Mouse (Mus musculus) midbrain, embryonic 15.5 days (tissue): ENCODE measurements at regions not wholly inside any gene's neighbourhood (a gene's known extent, or its start where the extent isn't known, plus 50 kb on each side); places are given as distances from the start of the nearest gene placed in this dataset.

Experiments
- ATAC-seq: fragments of 200-750 bp; cut with Nextera tagmentation; replicated peaks from 2 replicates; pipeline ENCODE4 v1.8.0; 2017; ENCODE audit warnings: moderate TSS enrichment
- H3K27ac ChIP-seq: fragments of 300-500 bp; sonication (generic); 2 replicates; pipeline ENCODE4 v1.5.1; 2015; ENCODE audit warnings: mild to moderate bottlenecking, inconsistent platforms
- H3K27me3 ChIP-seq: fragments of 300-500 bp; sonication (generic); replicated peaks from 2 replicates; pipeline ENCODE4 v1.6.1; 2015; ENCODE audit warnings: inconsistent platforms
- H3K36me3 ChIP-seq: fragments of 300-500 bp; sonication (generic); replicated peaks from 2 replicates; pipeline ENCODE4 v1.6.1; 2015; ENCODE audit warnings: inconsistent platforms
- H3K4me1 ChIP-seq: fragments of 300-500 bp; sonication (generic); 2 replicates; pipeline ENCODE4 v1.6.1; 2015; ENCODE audit warnings: inconsistent platforms
- H3K4me2 ChIP-seq: fragments of 300-500 bp; sonication (generic); 2 replicates; pipeline ENCODE4 v1.6.1; 2015; ENCODE audit warnings: inconsistent platforms, mild to moderate bottlenecking, moderate library complexity
- H3K4me3 ChIP-seq: fragments of 300-500 bp; sonication (generic); 2 replicates; pipeline ENCODE4 v1.5.1; 2015; ENCODE audit warnings: mild to moderate bottlenecking, inconsistent platforms
- H3K9ac ChIP-seq: fragments of 300-500 bp; sonication (generic); 2 replicates; pipeline ENCODE4 v1.6.1; 2015; ENCODE audit warnings: mild to moderate bottlenecking, inconsistent platforms
- H3K9me3 ChIP-seq: fragments of 300-500 bp; sonication (generic); 2 replicates; pipeline ENCODE4 v1.6.1; 2016; ENCODE audit warnings: inconsistent platforms
- WGBS: fragments of 180-500 bp; shearing (Covaris S2); methylation state at CpG from one replicate; pipeline ENCODE4 v1.1.7; 2015; ENCODE audit warnings: mixed read lengths; 5-methylcytosine and 5-hydroxymethylcytosine counted together

DNA sequence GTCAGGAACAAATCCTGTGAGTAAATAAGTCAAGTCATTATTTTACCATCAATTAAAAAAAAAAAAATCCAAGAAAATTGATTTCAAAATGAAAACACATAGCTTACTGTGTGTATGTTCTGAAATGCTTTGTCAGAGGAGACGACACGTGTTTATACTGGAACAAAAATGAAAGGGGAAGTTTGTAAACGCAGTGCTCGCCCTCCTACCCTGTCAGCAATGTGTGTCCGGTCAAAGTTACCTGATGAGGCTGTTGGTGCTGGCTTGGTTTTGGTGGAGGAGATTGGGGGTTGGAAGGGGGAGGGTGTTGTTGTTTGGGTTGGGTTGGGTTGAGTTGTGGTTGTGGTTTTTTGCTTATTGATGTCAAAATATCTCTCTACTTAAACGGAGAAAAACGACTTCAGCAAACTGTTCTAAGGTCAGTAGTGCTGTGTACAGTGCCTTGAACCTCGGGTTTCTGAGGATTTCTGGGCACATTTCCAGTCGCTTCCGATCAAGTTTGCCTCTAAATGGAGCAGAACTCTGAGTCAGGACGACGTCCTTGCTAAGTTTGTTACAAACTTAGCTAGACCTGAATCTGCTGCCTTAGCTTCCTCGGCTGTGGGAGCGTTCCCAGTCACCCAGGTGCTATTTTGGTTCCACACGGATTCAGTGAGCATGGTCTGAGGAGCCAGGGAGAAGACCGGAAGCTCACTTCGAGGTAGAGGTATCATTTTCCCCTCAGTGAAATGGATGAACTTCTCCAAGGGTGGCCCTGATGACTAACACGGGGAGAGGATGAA is 111.6 kb upstream of the Frmd6 start:
- H3K36me3 ChIP-seq, result no peaks in the 10 kb centered on the region
- H3K27me3 ChIP-seq, result no peaks in the 10 kb centered on the region
- WGBS, result 69% methylated on average over 18 of the region's 18 CpGs
- ATAC-seq, result no peak
- no peak overlapping the region for H3K4me2 ChIP-seq
- no peak overlapping the region for H3K27ac ChIP-seq
- H3K9ac ChIP-seq, result no peak overlapping the region
- H3K4me3 ChIP-seq, result no peak overlapping the region
- no peaks in the 10 kb centered on the region for H3K9me3 ChIP-seq
- H3K4me1 ChIP-seq, result peaks cover 3% of the 10 kb centered on the region; the same call in 1 of the 2 replicates

- no peak overlapping the region for H3K9ac ChIP-seq
- no peak for ATAC-seq
- H3K27me3 ChIP-seq, result no peaks in the 10 kb centered on the region
- H3K9me3 ChIP-seq, result no peaks in the 10 kb centered on the region
- 32% methylated on average over 11 of the region's 11 CpGs for whole genome bisulfite sequencing
- H3K27ac ChIP-seq, result no peak overlapping the region
- peaks cover 5% of the 10 kb centered on the region for H3K4me1 ChIP-seq
- no peak overlapping the region for H3K4me3 ChIP-seq
- H3K36me3 ChIP-seq, result no peaks in the 10 kb centered on the region
- H3K4me2 ChIP-seq, result no peak overlapping the region
Observed at GRCm38 (mm10) chr12:70714281-70714679, 111.0 kb upstream of the Frmd6 start.

- H3K9ac ChIP-seq, result no peak overlapping the region
- 96% methylated on average over 2 of the region's 2 CpGs for WGBS
- no peak overlapping the region for H3K4me3 ChIP-seq
- no peak for ATAC-seq
- H3K4me2 ChIP-seq, result no peak overlapping the region
- no peaks in the 10 kb centered on the region for H3K36me3 ChIP-seq
- peaks cover 9% of the 10 kb centered on the region for H3K4me1 ChIP-seq
- H3K27ac ChIP-seq, result no peak overlapping the region
- H3K9me3 ChIP-seq, result no peaks in the 10 kb centered on the region
- H3K27me3 ChIP-seq, result no peaks in the 10 kb centered on the region
Observed at GRCm38 (mm10) chr12:70715836-70716235, 109.5 kb upstream of the Frmd6 start.

DNA sequence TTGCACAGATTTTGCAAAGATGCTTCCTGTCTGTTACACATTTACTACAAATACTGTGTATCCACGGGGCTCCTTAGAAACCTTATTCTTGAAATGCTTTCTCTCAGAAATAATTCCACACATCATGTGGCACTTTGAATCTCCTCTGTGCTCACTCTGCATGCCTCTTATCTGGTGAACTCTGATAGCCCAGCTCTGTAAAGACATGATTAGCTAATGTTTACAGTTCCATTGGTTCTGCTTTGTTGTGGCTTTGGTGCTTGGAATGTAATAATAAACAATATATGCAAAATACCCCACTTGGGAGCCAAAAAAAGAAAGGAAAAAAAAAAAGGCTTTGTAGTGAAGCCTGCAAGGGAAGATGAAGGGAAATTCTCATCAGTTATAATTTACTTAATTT is 106.7 kb upstream of the Frmd6 start:
- Histone ChIP-seq H3K27me3 (no peaks in the 10 kb centered on the region), H3K4me3 (no peak overlapping the region), H3K9ac (no peak overlapping the region), H3K27ac (no peak overlapping the region), H3K4me2 (no peak overlapping the region), H3K9me3 (no peaks in the 10 kb centered on the region), H3K36me3 (no peaks in the 10 kb centered on the region), H3K4me1 (peaks cover 9% of the 10 kb centered on the region)
- WGBS, result 64% methylated on average over 1 of the region's 1 CpGs
- no peak for ATAC-seq

GRCm38 (mm10) chr12:70719255-70719654 is 106.1 kb upstream of the Frmd6 start:
- no peak overlapping the region for H3K4me3 ChIP-seq
- no peak overlapping the region for H3K4me2 ChIP-seq
- H3K4me1 ChIP-seq, result peaks cover 9% of the 10 kb centered on the region
- no peak for ATAC-seq
- no peaks in the 10 kb centered on the region for H3K27me3 ChIP-seq
- H3K27ac ChIP-seq, result no peak overlapping the region
- no peak overlapping the region for H3K9ac ChIP-seq
- no peaks in the 10 kb centered on the region for H3K9me3 ChIP-seq
- H3K36me3 ChIP-seq, result no peaks in the 10 kb centered on the region
- 81% methylated on average over 4 of the region's 4 CpGs for whole genome bisulfite sequencing

DNA sequence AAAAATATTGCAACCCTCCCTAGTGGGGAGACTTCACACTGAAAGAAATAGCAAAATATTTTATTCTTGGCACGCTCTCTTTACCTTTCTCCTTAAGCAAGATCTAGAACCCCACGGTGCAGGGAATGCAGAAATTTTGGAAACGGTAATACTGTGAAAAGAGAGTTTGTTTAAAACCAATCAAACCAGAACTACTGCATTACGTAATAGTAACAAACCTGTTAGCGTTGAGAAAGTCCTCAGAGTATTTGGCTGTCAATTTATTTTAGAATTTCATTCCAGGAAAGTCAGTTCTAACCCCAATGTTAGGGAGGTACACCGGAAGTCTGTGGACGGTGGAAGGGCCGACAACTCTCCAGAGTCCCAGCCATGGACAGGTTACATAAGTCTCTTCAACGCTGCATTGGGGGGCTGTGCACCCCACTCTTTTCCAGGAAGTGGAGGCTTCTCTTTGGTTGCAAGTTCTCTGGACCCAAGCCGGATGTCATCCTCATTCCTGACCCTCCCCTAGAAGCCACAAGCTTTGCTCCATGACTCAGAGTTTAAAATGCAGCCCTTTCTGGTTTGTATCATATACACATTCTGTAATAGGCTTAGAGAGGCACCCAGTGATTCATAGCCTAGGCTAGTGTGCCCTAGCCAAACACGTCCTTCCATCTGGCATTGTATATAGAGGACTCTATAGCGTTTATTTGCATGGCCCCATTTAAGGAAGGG is 105.0 kb upstream of the Frmd6 start:
- 89% methylated on average over 12 of the region's 12 CpGs for whole genome bisulfite sequencing
- H3K27ac ChIP-seq, result no peak overlapping the region
- no peak overlapping the region for H3K4me2 ChIP-seq
- H3K36me3 ChIP-seq, result no peaks in the 10 kb centered on the region
- peaks cover 9% of the 10 kb centered on the region for H3K4me1 ChIP-seq
- no peak overlapping the region for H3K9ac ChIP-seq
- H3K27me3 ChIP-seq, result no peaks in the 10 kb centered on the region
- no peak overlapping the region for H3K4me3 ChIP-seq
- no peaks in the 10 kb centered on the region for H3K9me3 ChIP-seq
- no peak for ATAC-seq

- no peak for ATAC-seq
- H3K4me3 ChIP-seq, result no peak overlapping the region
- 86% methylated on average over 1 of the region's 1 CpGs for WGBS
- no peak overlapping the region for H3K4me2 ChIP-seq
- no peaks in the 10 kb centered on the region for H3K9me3 ChIP-seq
- H3K36me3 ChIP-seq, result no peaks in the 10 kb centered on the region
- no peak overlapping the region for H3K9ac ChIP-seq
- H3K4me1 ChIP-seq, result no peaks in the 10 kb centered on the region
- no peak overlapping the region for H3K27ac ChIP-seq
- no peaks in the 10 kb centered on the region for H3K27me3 ChIP-seq
Observed at GRCm38 (mm10) chr12:70725326-70725725, 100.0 kb upstream of the Frmd6 start.

DNA sequence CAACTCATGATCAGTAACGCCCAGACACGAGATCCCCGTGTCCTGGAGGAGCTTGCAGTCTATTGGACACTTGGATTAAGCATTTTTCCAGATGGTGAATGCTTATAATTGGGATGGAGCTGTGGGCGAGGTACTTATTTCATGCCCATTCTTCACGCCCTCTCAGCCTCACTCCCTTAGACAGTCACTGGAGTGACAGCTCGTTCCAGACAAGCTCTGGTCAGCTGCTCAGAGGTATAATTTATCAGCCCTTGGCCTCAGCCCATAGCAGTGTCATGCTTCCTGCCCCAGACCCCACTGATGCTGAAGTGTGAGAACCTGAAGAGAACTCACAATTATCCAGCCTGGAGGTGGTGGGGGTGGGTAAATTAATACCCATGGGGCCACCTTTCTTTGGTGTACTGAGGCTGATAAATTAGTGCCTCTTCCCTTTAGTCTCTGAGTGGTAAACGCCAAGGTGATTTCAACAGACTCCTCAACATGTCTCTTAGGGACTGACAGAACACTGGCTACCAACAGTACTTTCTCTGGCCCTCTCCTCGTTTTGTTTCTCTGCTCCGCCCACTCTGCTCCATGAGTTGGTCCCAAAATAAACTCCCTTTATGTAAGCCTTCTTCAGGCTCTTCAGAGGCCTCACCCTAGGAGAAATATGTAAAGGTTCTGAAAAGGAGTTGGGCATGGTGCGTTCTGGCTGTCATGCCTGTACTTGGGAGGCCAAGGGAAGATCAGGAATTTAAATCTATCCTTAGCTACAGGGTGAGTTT is 97.6 kb upstream of the Frmd6 start:
- Histone ChIP-seq H3K4me1 (no peaks in the 10 kb centered on the region), H3K27me3 (no peaks in the 10 kb centered on the region), H3K4me2 (no peak overlapping the region), H3K9me3 (no peaks in the 10 kb centered on the region), H3K9ac (no peak overlapping the region), H3K36me3 (no peaks in the 10 kb centered on the region), H3K4me3 (no peak overlapping the region), H3K27ac (no peak overlapping the region)
- ATAC-seq, result no peak
- WGBS, result 69% methylated on average over 10 of the region's 10 CpGs

DNA sequence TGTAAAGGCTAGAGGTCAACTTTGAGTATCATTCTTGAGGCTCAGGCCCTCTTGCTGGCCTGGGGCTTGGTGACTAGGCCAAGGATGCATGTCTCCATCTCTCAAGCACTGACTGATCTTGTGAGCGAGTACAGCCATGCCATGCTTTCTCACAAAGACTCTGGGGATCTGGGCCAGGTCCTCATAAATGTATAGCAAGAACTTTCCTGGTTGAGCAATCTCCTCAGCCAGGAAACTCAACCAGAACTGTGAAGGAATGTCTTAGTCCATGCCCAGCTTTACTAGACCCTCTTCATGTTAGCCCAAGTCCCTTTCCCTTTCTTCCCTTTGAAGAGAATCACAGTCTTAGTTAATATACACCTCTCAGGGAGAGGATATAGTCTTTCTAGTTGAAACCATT is 96.9 kb upstream of the Frmd6 start:
- H3K27me3 ChIP-seq, result no peaks in the 10 kb centered on the region
- ATAC-seq, result no peak
- no peak overlapping the region for H3K4me3 ChIP-seq
- no peak overlapping the region for H3K27ac ChIP-seq
- H3K4me1 ChIP-seq, result no peaks in the 10 kb centered on the region
- 97% methylated on average over 1 of the region's 1 CpGs for WGBS
- no peak overlapping the region for H3K9ac ChIP-seq
- no peaks in the 10 kb centered on the region for H3K36me3 ChIP-seq
- no peaks in the 10 kb centered on the region for H3K9me3 ChIP-seq
- no peak overlapping the region for H3K4me2 ChIP-seq

- Histone ChIP-seq H3K36me3 (no peaks in the 10 kb centered on the region), H3K9me3 (no peaks in the 10 kb centered on the region), H3K4me1 (no peaks in the 10 kb centered on the region), H3K27me3 (no peaks in the 10 kb centered on the region), H3K9ac (no peak overlapping the region), H3K27ac (no peak overlapping the region), H3K4me2 (no peak overlapping the region), H3K4me3 (no peak overlapping the region)
- 49% methylated on average over 6 of the region's 6 CpGs for WGBS
- ATAC-seq, result no peak
Observed at GRCm38 (mm10) chr12:70729961-70730360, 95.4 kb upstream of the Frmd6 start.

DNA sequence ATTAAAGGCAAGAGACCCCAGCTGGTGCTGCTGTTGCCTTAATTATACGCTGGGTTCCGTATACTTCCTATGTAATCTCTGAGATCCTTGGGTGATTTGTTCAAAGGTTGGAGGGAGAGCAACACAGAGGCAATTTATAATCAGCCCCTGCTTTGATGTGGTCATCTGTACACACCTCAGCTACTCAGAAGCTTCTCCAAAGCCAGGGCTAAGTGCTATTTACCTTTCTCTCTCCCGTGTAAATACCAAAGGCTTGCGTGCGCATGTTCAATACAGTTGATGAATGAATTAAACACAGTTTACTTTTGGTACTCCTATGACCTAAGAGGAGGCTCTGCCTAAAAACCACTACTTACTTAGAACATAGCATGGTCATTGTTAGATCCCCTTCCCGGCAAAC is 93.8 kb upstream of the Frmd6 start:
- H3K27ac ChIP-seq, result no peak overlapping the region
- H3K4me1 ChIP-seq, result no peaks in the 10 kb centered on the region
- WGBS, result 80% methylated on average over 6 of the region's 6 CpGs
- H3K9ac ChIP-seq, result no peak overlapping the region
- no peaks in the 10 kb centered on the region for H3K36me3 ChIP-seq
- H3K9me3 ChIP-seq, result no peaks in the 10 kb centered on the region
- H3K4me3 ChIP-seq, result no peak overlapping the region
- H3K27me3 ChIP-seq, result no peaks in the 10 kb centered on the region
- ATAC-seq, result no peak
- H3K4me2 ChIP-seq, result no peak overlapping the region

GRCm38 (mm10) chr12:70732591-70732990 is 92.7 kb upstream of the Frmd6 start:
- no peak overlapping the region for H3K4me3 ChIP-seq
- H3K4me2 ChIP-seq, result no peak overlapping the region
- no peak overlapping the region for H3K9ac ChIP-seq
- no peak overlapping the region for H3K27ac ChIP-seq
- no peaks in the 10 kb centered on the region for H3K27me3 ChIP-seq
- H3K36me3 ChIP-seq, result no peaks in the 10 kb centered on the region
- no peak for ATAC-seq
- H3K9me3 ChIP-seq, result no peaks in the 10 kb centered on the region
- H3K4me1 ChIP-seq, result no peaks in the 10 kb centered on the region
- WGBS, result 91% methylated on average over 3 of the region's 3 CpGs
